ENCODE assay signal across 31 mouse cellular contexts in the genomic region with DNA sequence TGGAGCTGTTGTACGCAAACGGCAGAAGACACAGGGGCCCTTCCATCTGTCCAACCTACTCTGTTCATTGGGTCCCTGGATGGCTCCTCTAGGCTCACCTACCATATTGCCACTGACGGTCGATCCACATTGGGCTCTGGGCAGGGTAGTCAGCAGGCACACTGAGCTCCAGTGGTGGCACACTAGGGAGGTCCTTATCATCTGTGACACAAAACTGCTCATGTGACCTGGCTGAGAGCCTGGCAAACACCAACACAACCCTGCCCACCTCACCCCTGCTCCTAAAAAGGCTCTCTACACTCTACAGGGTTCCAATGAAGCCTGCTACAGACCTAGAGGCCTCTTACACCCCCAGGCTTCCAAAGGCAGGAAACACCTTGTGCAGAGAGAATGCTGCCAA. TPM values are rescaled to one million over a fixed set of nuclear protein-coding genes. Genes with fewer than 3 reads are reported as not detected.
DNase-seq lines count a peak whose midpoint lies in the region; ATAC-seq lines count a peak whose summit lies in the region.
"Had no signal": no experiment of that assay in that cellular context is flagged by ENCODE, and none has a peak within 500 bp of the region (broad histone marks: within the 10 kb centered on the region; RNA-seq: fewer than 3 reads in every experiment).

No protein-coding gene starts in this region.

- no peak overlapping the region for H3K9ac ChIP-seq in midbrain, embryonic 11.5 days (ENCODE audit: low read length)
- no peak overlapping the region for H3K9ac ChIP-seq in midbrain, embryonic 16.5 days (ENCODE audit: low read depth, low read length)
- no peak overlapping the region for H3K9ac ChIP-seq in forebrain, embryonic 12.5 days
- H3K9ac ChIP-seq: embryonic facial prominence, embryonic 13.5 days; forebrain, embryonic 13.5 days; hindbrain, embryonic 14.5 days; limb, embryonic 12.5 days; neural tube, embryonic 15.5 days had no signal

- WGBS in midbrain, embryonic 11.5 days, result 91% methylated on average over 4 of the region's 4 CpGs
- WGBS in midbrain, embryonic 16.5 days, result 96% methylated on average over 4 of the region's 4 CpGs
- 96% methylated on average over 4 of the region's 4 CpGs for WGBS in forebrain, embryonic 12.5 days

- intact Hi-C loops in gastrocnemius, postnatal 14 days (cut with DNase I; ENCODE audit: low total_unique reads), result no loop called here

- H3K27ac ChIP-seq in midbrain, embryonic 11.5 days (ENCODE audit: low read depth, low read length), result no peak overlapping the region
- H3K27ac ChIP-seq in midbrain, embryonic 16.5 days (ENCODE audit: low read length), result no peak overlapping the region
- no peak overlapping the region for H3K27ac ChIP-seq in forebrain, embryonic 12.5 days
- H3K27ac ChIP-seq: embryonic facial prominence, embryonic 13.5 days; forebrain, embryonic 13.5 days; heart, embryonic 10.5 days; hindbrain, embryonic 14.5 days; left cerebral cortex, adult 2 months; neural tube, embryonic 15.5 days had no signal

- H3K36me3 ChIP-seq in midbrain, embryonic 11.5 days (ENCODE audit: control insufficient read depth, insufficient read depth, low read length), result peaks cover 5% of the 10 kb centered on the region; the same call in 1 of the 2 replicates
- H3K36me3 ChIP-seq in midbrain, embryonic 16.5 days (ENCODE audit: control insufficient read depth, insufficient read depth, low read length), result peaks cover 29% of the 10 kb centered on the region
- peaks cover 87% of the 10 kb centered on the region for H3K36me3 ChIP-seq in forebrain, embryonic 12.5 days (replicated peaks)

- no peaks in the 10 kb centered on the region for H3K27me3 ChIP-seq in midbrain, embryonic 11.5 days (ENCODE audit: control insufficient read depth, insufficient read depth, low read length)
- no peaks in the 10 kb centered on the region for H3K27me3 ChIP-seq in midbrain, embryonic 16.5 days (ENCODE audit: control insufficient read depth, insufficient read depth, low read depth, low read length)
- no peaks in the 10 kb centered on the region for H3K27me3 ChIP-seq in forebrain, embryonic 12.5 days
- H3K27me3 ChIP-seq: embryonic facial prominence, embryonic 13.5 days; forebrain, embryonic 13.5 days; limb, embryonic 12.5 days; neural tube, embryonic 15.5 days had no signal

- H3K4me2 ChIP-seq in midbrain, embryonic 11.5 days, result no peak overlapping the region
- H3K4me2 ChIP-seq in midbrain, embryonic 16.5 days (ENCODE audit: low read length), result no peak overlapping the region
- H3K4me2 ChIP-seq in forebrain, embryonic 12.5 days, result no peak overlapping the region
- H3K4me2 ChIP-seq: embryonic facial prominence, embryonic 13.5 days; forebrain, embryonic 13.5 days; hindbrain, embryonic 14.5 days; limb, embryonic 12.5 days; neural tube, embryonic 15.5 days had no signal

- no peaks in the 10 kb centered on the region for H3K9me3 ChIP-seq in midbrain, embryonic 11.5 days (ENCODE audit: control insufficient read depth, low read length)
- H3K9me3 ChIP-seq in midbrain, embryonic 16.5 days (replicated peaks; ENCODE audit: control insufficient read depth, low read length, poor library complexity, severe bottlenecking), result no peaks in the 10 kb centered on the region
- no peaks in the 10 kb centered on the region for H3K9me3 ChIP-seq in forebrain, embryonic 12.5 days
- H3K9me3 ChIP-seq: embryonic facial prominence, embryonic 13.5 days; forebrain, embryonic 13.5 days; heart, embryonic 10.5 days; limb, embryonic 12.5 days; megakaryocyte, embryonic 14.5 days; neural tube, embryonic 15.5 days had no signal

- DNase-seq in cerebellum, adult 9-10 months, result peak; percentile 40
- DNase-seq in cerebellum, adult 8-10 months, result no peak
- DNase-seq in midbrain, embryonic 11.5 days (ENCODE audit: low spot score, missing footprints), result peak; percentile 44
- no peak for DNase-seq in gastrocnemius, postnatal 14 days
- DNase-seq: adrenal gland, adult 2 months; adrenal gland, postnatal 36 days; B cell, adult 2 months; gastrocnemius, postnatal 10 days; kidney, postnatal 14 days; lung, postnatal 36 days; midbrain, embryonic 14.5 days; retina, postnatal 1 day; right cerebral cortex, postnatal 14 days; thymus, postnatal 4 days had no signal

- H3K4me1 ChIP-seq in midbrain, embryonic 11.5 days (ENCODE audit: control insufficient read depth, insufficient read depth, low read length), result no peaks in the 10 kb centered on the region
- H3K4me1 ChIP-seq in midbrain, embryonic 16.5 days (ENCODE audit: control insufficient read depth, insufficient read depth, low read length), result no peaks in the 10 kb centered on the region
- H3K4me1 ChIP-seq in forebrain, embryonic 12.5 days, result no peaks in the 10 kb centered on the region
- H3K4me1 ChIP-seq: forebrain, embryonic 13.5 days; limb, embryonic 12.5 days had no signal

- no peak for ATAC-seq in midbrain, embryonic 11.5 days (ENCODE audit: low FRiP score)
- ATAC-seq in midbrain, embryonic 16.5 days, result no peak
- ATAC-seq in erythroblast, adult 5-6 weeks (replicated peaks; ENCODE audit: low FRiP score, poor library complexity, severe bottlenecking), result peak; percentile 69
- no peak for ATAC-seq in forebrain, embryonic 12.5 days (ENCODE audit: low FRiP score)
- ATAC-seq: activated CD4-positive, CD25-positive, alpha-beta regulatory T cell, adult 4 months; forebrain, embryonic 13.5 days; intestine, postnatal 0 days had no signal

- no peak overlapping the region for H3K4me3 ChIP-seq in midbrain, embryonic 11.5 days (ENCODE audit: low read depth, low read length)
- no peak overlapping the region for H3K4me3 ChIP-seq in midbrain, embryonic 16.5 days (ENCODE audit: low read depth, low read length)
- no peak overlapping the region for H3K4me3 ChIP-seq in forebrain, embryonic 12.5 days (replicated peaks)
- H3K4me3 ChIP-seq: embryonic facial prominence, embryonic 13.5 days; erythroblast, embryonic 14.5 days; forebrain, embryonic 13.5 days; heart, embryonic 10.5 days; left cerebral cortex, adult 2 months; limb, embryonic 12.5 days; megakaryocyte, embryonic 14.5 days; neural tube, embryonic 15.5 days had no signal

RNA-seq across cellular contexts. Expression of a gene that starts 6.3 kb away (rescaled TPM):
- polyA plus RNA-seq in midbrain, embryonic 11.5 days (2014; fragmentation: Nextera tagmentation; extraction: Ambion mirVana), result 4.8 and 5.4 TPM in 2 replicates
- 11.6 and 14.6 TPM in 2 replicates for polyA plus RNA-seq in midbrain, embryonic 16.5 days (2015; fragmentation: Nextera tagmentation; extraction: Ambion mirVana)
- total RNA-seq in erythroblast, adult 5-6 weeks (2015; ENCODE audit: low replicate concordance), result not detected in 2 replicates
- total RNA-seq in erythroblast, adult 5-6 weeks (2017; ENCODE audit: low replicate concordance), result 0.60 and 1.7 TPM in 2 replicates
- 1 to 10 TPM in 1 of 2 experiments, under 1 TPM in 1; 0.82 to 1.5 TPM for total RNA-seq in gastrocnemius, postnatal 14 days (2021)
- polyA plus RNA-seq in forebrain, embryonic 12.5 days (2016; fragmentation: Nextera tagmentation; extraction: Ambion mirVana), result 5.8 and 6.3 TPM in 2 replicates
- total RNA-seq: granulocyte monocyte progenitor cell, adult 5-6 weeks; hematopoietic stem cell, adult 5-6 weeks; liver, adult 2 months had no signal
- polyA plus RNA-seq: liver, adult 2 months had no signal

RNA-seq across cellular contexts. Expression of a gene that starts 33.5 kb away (rescaled TPM):
- polyA plus RNA-seq in midbrain, embryonic 11.5 days (2014; fragmentation: Nextera tagmentation; extraction: Ambion mirVana), result 41.1 and 46.5 TPM in 2 replicates
- polyA plus RNA-seq in midbrain, embryonic 16.5 days (2015; fragmentation: Nextera tagmentation; extraction: Ambion mirVana), result 27.6 and 28.4 TPM in 2 replicates
- total RNA-seq in erythroblast, adult 5-6 weeks (2015; ENCODE audit: low replicate concordance), result 9.6 and 20.5 TPM in 2 replicates
- 14.6 and 19.2 TPM in 2 replicates for total RNA-seq in erythroblast, adult 5-6 weeks (2017; ENCODE audit: low replicate concordance)
- total RNA-seq in gastrocnemius, postnatal 14 days (2021), result 1 to 10 TPM; 8.4 to 9.1 TPM
- 43.6 and 52.8 TPM in 2 replicates for polyA plus RNA-seq in forebrain, embryonic 12.5 days (2016; fragmentation: Nextera tagmentation; extraction: Ambion mirVana)

Comparison
In these comparisons a context has a peak if more than half of its experiments do, and no peak if none do; other contexts are left out.
1. DNase-seq: peak in cerebellum, adult 9-10 months (single experiment) and midbrain, embryonic 11.5 days (single experiment); none in cerebellum, adult 8-10 months (single experiment) and gastrocnemius, postnatal 14 days (single experiment).